Mouse (Mus musculus) embryonic facial prominence, embryonic 15.5 days (tissue): Measurements from ENCODE around the gene Mvb12a. TPM values are rescaled to one million over a fixed set of nuclear protein-coding genes. Genes with fewer than 3 reads are reported as not detected.
A peak's percentile ranks its signal among the peaks of the same experiment; 100 is the strongest.

ENCODE experiments used
- ATAC-seq: fragments of 200-750 bp; cut with Nextera tagmentation; 2 replicates; pipeline ENCODE4 v1.8.0; 2017; ENCODE audit warnings: low read depth, moderate TSS enrichment; ENCODE audit not compliant: insufficient number of reproducible peaks, low FRiP score, low TSS enrichment
- H3K27ac ChIP-seq: fragments of 300-500 bp; sonication (generic); replicated peaks from 2 replicates; pipeline ENCODE4 v1.5.1; 2015; ENCODE audit warnings: mild to moderate bottlenecking, inconsistent platforms
- H3K27me3 ChIP-seq: fragments of 300-500 bp; sonication (generic); 2 replicates; pipeline ENCODE4 v1.6.1; 2015; ENCODE audit warnings: inconsistent platforms
- H3K36me3 ChIP-seq: fragments of 300-500 bp; sonication (generic); 2 replicates; pipeline ENCODE4 v1.6.1; 2015; ENCODE audit warnings: mild to moderate bottlenecking, inconsistent platforms
- H3K4me1 ChIP-seq: fragments of 300-500 bp; sonication (generic); 2 replicates; pipeline ENCODE4 v1.6.1; 2015; ENCODE audit warnings: inconsistent platforms
- H3K4me2 ChIP-seq: fragments of 300-500 bp; sonication (generic); replicated peaks from 2 replicates; pipeline ENCODE4 v1.6.1; 2015; ENCODE audit warnings: mild to moderate bottlenecking, inconsistent platforms
- H3K4me3 ChIP-seq: fragments of 300-500 bp; sonication (generic); replicated peaks from 2 replicates; pipeline ENCODE4 v1.5.1; 2015; ENCODE audit warnings: mild to moderate bottlenecking, inconsistent platforms
- H3K9ac ChIP-seq: fragments of 300-500 bp; sonication (generic); 2 replicates; pipeline ENCODE4 v1.6.1; 2015; ENCODE audit warnings: inconsistent platforms
- H3K9me3 ChIP-seq: fragments of 300-500 bp; sonication (generic); replicated peaks from 2 replicates; pipeline ENCODE4 v1.6.1; 2016; ENCODE audit warnings: inconsistent platforms
- WGBS: fragments of 180-500 bp; shearing (Covaris S2); methylation state at CpG from one replicate; pipeline ENCODE4 v1.1.7; 2015; 5-methylcytosine and 5-hydroxymethylcytosine counted together
- polyA plus RNA-seq: library from polyadenylated mRNA; unstranded; fragments of >200 nt; fragmentation: Nextera tagmentation; extraction: Ambion mirVana; gene quantifications from 2 replicates; pipeline ENCODE4 v1.2.1, GENCODE M21; 2015

The Mvb12a gene
- polyA plus RNA-seq, 1 experiment from 2014 or later, result 92.9 TPM

- no peak overlapping the region for H3K4me2 ChIP-seq
- 0 out of 2 replicates have a peak, but pooled peaks cover 5% of the 10 kb centered on the region for H3K9me3 ChIP-seq
- H3K36me3 ChIP-seq, result no peaks in the 10 kb centered on the region
- H3K4me1 ChIP-seq, result peaks cover 29% of the 10 kb centered on the region
- H3K27ac ChIP-seq, result no peak overlapping the region
- H3K27me3 ChIP-seq, result peaks cover 10% of the 10 kb centered on the region
- no peak for ATAC-seq
- H3K4me3 ChIP-seq, result no peak overlapping the region
- H3K9ac ChIP-seq, result no peak overlapping the region
- WGBS, result 75% methylated on average over 7 of the region's 7 CpGs
Measured at GRCm38 (mm10) chr8:71567587-71567986, 24.9 kb downstream of the Mvb12a start.

GRCm38 (mm10) chr8:71568387-71568937 is 25.7 kb downstream of the Mvb12a start, which contains the start of gene Slc27a1:
Gene Slc27a1 (plus strand): TSS chr8:71568882.
- Histone ChIP-seq H3K27me3 (0 out of 2 replicates have a peak, but pooled peaks cover 3% of the 10 kb centered on the region), H3K36me3 (no peaks in the 10 kb centered on the region)
- 10% methylated on average over 13 of the region's 13 CpGs for WGBS

GRCm38 (mm10) chr8:71568941-71569340 is 26.2 kb downstream of the Mvb12a start:
- peak overlapping the region; percentile 93 for H3K27ac ChIP-seq
- H3K9me3 ChIP-seq, result 0 out of 2 replicates have a peak, but pooled peaks cover 5% of the 10 kb centered on the region
- 15% methylated on average over 6 of the region's 6 CpGs for WGBS
- H3K4me3 ChIP-seq, result peak overlapping the region; percentile 64
- ATAC-seq, result no peak
- 0 out of 2 replicates have a peak, but pooled peaks cover 3% of the 10 kb centered on the region for H3K27me3 ChIP-seq
- peak overlapping the region; percentile 39; the same call in 1 of the 2 replicates for H3K9ac ChIP-seq
- peak overlapping the region; percentile 85 for H3K4me2 ChIP-seq
- peaks cover 27% of the 10 kb centered on the region for H3K4me1 ChIP-seq
- no peaks in the 10 kb centered on the region for H3K36me3 ChIP-seq

More at GRCm38 (mm10) chr8:71568387-71568937, 25.7 kb downstream of the Mvb12a start, which contains the start of gene Slc27a1:
- H3K4me1 ChIP-seq, result peaks cover 27% of the 10 kb centered on the region
- H3K9ac ChIP-seq, result peak within 1 kb of the TSS; percentile 39
- H3K27ac ChIP-seq, result peak within 1 kb of the TSS; percentile 93
- peak within 1 kb of the TSS; percentile 85 for H3K4me2 ChIP-seq
- H3K9me3 ChIP-seq, result 0 out of 2 replicates have a peak, but pooled peaks cover 5% of the 10 kb centered on the region
- ATAC-seq, result no peak
- peak within 1 kb of the TSS; percentile 64 for H3K4me3 ChIP-seq

- peak overlapping the region; percentile 85 for H3K4me2 ChIP-seq
- under 1% methylated on average over 51 of the region's 51 CpGs for WGBS
- no peaks in the 10 kb centered on the region for H3K9me3 ChIP-seq
- H3K4me3 ChIP-seq, result peak overlapping the region; percentile 64
- peaks cover 33% of the 10 kb centered on the region for H3K4me1 ChIP-seq
- no peaks in the 10 kb centered on the region for H3K36me3 ChIP-seq
- 0 out of 2 replicates have a peak, but pooled peaks cover 3% of the 10 kb centered on the region for H3K27me3 ChIP-seq
- peak overlapping the region; percentile 93 for H3K27ac ChIP-seq
- peak overlapping the region; percentile 39 for H3K9ac ChIP-seq
- ATAC-seq, result peak; percentile 81
Measured at GRCm38 (mm10) chr8:71569366-71570290, 26.9 kb downstream of the Mvb12a start.

GRCm38 (mm10) chr8:71570291-71570954 is 27.7 kb downstream of the Mvb12a start:
- Histone ChIP-seq H3K4me2 (peak overlapping the region; percentile 85), H3K4me3 (peak overlapping the region; percentile 64), H3K27me3 (0 out of 2 replicates have a peak, but pooled peaks cover 3% of the 10 kb centered on the region), H3K36me3 (no peaks in the 10 kb centered on the region), H3K27ac (peak overlapping the region; percentile 93), H3K9me3 (no peaks in the 10 kb centered on the region), H3K9ac (peak overlapping the region; percentile 42), H3K4me1 (peaks cover 33% of the 10 kb centered on the region)
- peak; percentile 91 for ATAC-seq
- under 1% methylated on average over 41 of the region's 41 CpGs for WGBS

- Histone ChIP-seq H3K4me2 (no peak overlapping the region), H3K36me3 (no peaks in the 10 kb centered on the region), H3K9me3 (no peaks in the 10 kb centered on the region), H3K27ac (no peak overlapping the region), H3K27me3 (0 out of 2 replicates have a peak, but pooled peaks cover 3% of the 10 kb centered on the region), H3K9ac (no peak overlapping the region), H3K4me3 (no peak overlapping the region), H3K4me1 (peaks cover 33% of the 10 kb centered on the region)
- WGBS, result 83% methylated on average over 2 of the region's 2 CpGs
- no peak for ATAC-seq
Measured at GRCm38 (mm10) chr8:71572077-71572476, 29.4 kb downstream of the Mvb12a start.

GRCm38 (mm10) chr8:71572847-71573633 is 30.3 kb downstream of the Mvb12a start:
- 0 out of 2 replicates have a peak overlapping the region, but pooled peaks have one; percentile 6 for H3K4me2 ChIP-seq
- H3K36me3 ChIP-seq, result no peaks in the 10 kb centered on the region
- no peaks in the 10 kb centered on the region for H3K27me3 ChIP-seq
- H3K9me3 ChIP-seq, result no peaks in the 10 kb centered on the region
- 62% methylated on average over 9 of the region's 9 CpGs for WGBS
- ATAC-seq, result no peak
- H3K9ac ChIP-seq, result no peak overlapping the region
- peak overlapping the region; percentile 14; the same call in 1 of the 2 replicates for H3K27ac ChIP-seq
- no peak overlapping the region for H3K4me3 ChIP-seq
- H3K4me1 ChIP-seq, result peaks cover 33% of the 10 kb centered on the region

- no peak overlapping the region for H3K27ac ChIP-seq
- H3K9me3 ChIP-seq, result no peaks in the 10 kb centered on the region
- H3K9ac ChIP-seq, result no peak overlapping the region
- WGBS, result 58% methylated on average over 7 of the region's 7 CpGs
- no peak overlapping the region for H3K4me3 ChIP-seq
- no peak overlapping the region for H3K4me2 ChIP-seq
- no peak for ATAC-seq
- no peaks in the 10 kb centered on the region for H3K27me3 ChIP-seq
- H3K4me1 ChIP-seq, result peaks cover 23% of the 10 kb centered on the region
- H3K36me3 ChIP-seq, result no peaks in the 10 kb centered on the region
Measured at GRCm38 (mm10) chr8:71574426-71574825, 31.7 kb downstream of the Mvb12a start.

- no peak for ATAC-seq
- WGBS, result 72% methylated on average over 1 of the region's 1 CpGs
- Histone ChIP-seq H3K27ac (no peak overlapping the region), H3K4me3 (no peak overlapping the region), H3K4me1 (peaks cover 27% of the 10 kb centered on the region), H3K9ac (no peak overlapping the region), H3K9me3 (no peaks in the 10 kb centered on the region), H3K27me3 (no peaks in the 10 kb centered on the region), H3K36me3 (no peaks in the 10 kb centered on the region), H3K4me2 (no peak overlapping the region)
Measured at GRCm38 (mm10) chr8:71575020-71575419, 32.3 kb downstream of the Mvb12a start.

GRCm38 (mm10) chr8:71577856-71578387 is 35.2 kb downstream of the Mvb12a start:
- 62% methylated on average over 4 of the region's 4 CpGs for WGBS
- no peak overlapping the region for H3K4me3 ChIP-seq
- no peaks in the 10 kb centered on the region for H3K9me3 ChIP-seq
- H3K9ac ChIP-seq, result no peak overlapping the region
- ATAC-seq, result no peak
- no peak overlapping the region for H3K4me2 ChIP-seq
- H3K36me3 ChIP-seq, result peaks cover 11% of the 10 kb centered on the region; the same call in 1 of the 2 replicates
- no peak overlapping the region for H3K27ac ChIP-seq
- H3K27me3 ChIP-seq, result no peaks in the 10 kb centered on the region
- H3K4me1 ChIP-seq, result peaks cover 19% of the 10 kb centered on the region
